Mouse (Mus musculus): Measurements from ENCODE around the gene Snx9.

GRCm38 (mm10) chr17:5800254-5800653 is 40.9 kb upstream of the Snx9 start:
- TF ChIP-seq CTCF (IDR thresholded peaks at IDR 0.05; ENCODE audit: borderline replicate concordance, insufficient read depth, low read depth, low read length) (no peak), POLR2A (IDR thresholded peaks at IDR 0.05; ENCODE audit: borderline replicate concordance, insufficient read depth, low read length) (no peak)
